Mouse (Mus musculus): ENCODE data around the gene Uqcr10. TPM values are rescaled to one million over a fixed set of nuclear protein-coding genes. Genes with fewer than 3 reads are reported as not detected.

Gene Uqcr10
- polyA plus RNA-seq, 1 experiment from 2014 or later, result 572 TPM

- H3K4me3 ChIP-seq (ENCODE audit: low read depth, low read length), result no peak overlapping the region
- 90% methylated on average over 5 of the region's 5 CpGs for WGBS
- no peak overlapping the region for H3K9ac ChIP-seq (ENCODE audit: low read length)
- H3K9me3 ChIP-seq (ENCODE audit: control insufficient read depth, low read length), result no peaks in the 10 kb centered on the region
- ATAC-seq (ENCODE audit: low FRiP score), result no peak
- no peaks in the 10 kb centered on the region for H3K27me3 ChIP-seq (ENCODE audit: control insufficient read depth, insufficient read depth, low read length)
- no peaks in the 10 kb centered on the region for H3K4me1 ChIP-seq (ENCODE audit: control insufficient read depth, insufficient read depth, low read length)
- no peak overlapping the region for H3K27ac ChIP-seq (ENCODE audit: low read depth, low read length)
- peaks cover 10% of the 10 kb centered on the region for H3K36me3 ChIP-seq (ENCODE audit: control insufficient read depth, insufficient read depth, low read length)
- no peak for DNase-seq (ENCODE audit: low spot score, missing footprints)
- H3K4me2 ChIP-seq, result no peak overlapping the region
Measured at GRCm38 (mm10) chr11:4685510-4685909, 18.6 kb downstream of the Uqcr10 start.

GRCm38 (mm10) chr11:4685071-4685470 is 19.1 kb downstream of the Uqcr10 start:
- Histone ChIP-seq H3K36me3 (ENCODE audit: control insufficient read depth, insufficient read depth, low read length) (peaks cover 10% of the 10 kb centered on the region), H3K4me1 (ENCODE audit: control insufficient read depth, insufficient read depth, low read length) (no peaks in the 10 kb centered on the region), H3K9ac (ENCODE audit: low read length) (no peak overlapping the region), H3K9me3 (ENCODE audit: control insufficient read depth, low read length) (no peaks in the 10 kb centered on the region), H3K4me3 (ENCODE audit: low read depth, low read length) (no peak overlapping the region), H3K27me3 (ENCODE audit: control insufficient read depth, insufficient read depth, low read length) (no peaks in the 10 kb centered on the region), H3K4me2 (no peak overlapping the region), H3K27ac (ENCODE audit: low read depth, low read length) (no peak overlapping the region)
- DNase-seq (ENCODE audit: low spot score, missing footprints) (no peak), ATAC-seq (ENCODE audit: low FRiP score) (no peak)
- 94% methylated on average over 4 of the region's 4 CpGs for WGBS

- Histone ChIP-seq H3K9ac (ENCODE audit: low read length) (no peak overlapping the region), H3K4me2 (no peak overlapping the region), H3K27me3 (ENCODE audit: control insufficient read depth, insufficient read depth, low read length) (no peaks in the 10 kb centered on the region), H3K36me3 (ENCODE audit: control insufficient read depth, insufficient read depth, low read length) (peaks cover 10% of the 10 kb centered on the region), H3K9me3 (ENCODE audit: control insufficient read depth, low read length) (no peaks in the 10 kb centered on the region), H3K27ac (ENCODE audit: low read depth, low read length) (no peak overlapping the region), H3K4me3 (ENCODE audit: low read depth, low read length) (no peak overlapping the region), H3K4me1 (ENCODE audit: control insufficient read depth, insufficient read depth, low read length) (no peaks in the 10 kb centered on the region)
- no peak for ATAC-seq (ENCODE audit: low FRiP score)
- WGBS, result 84% methylated on average over 6 of the region's 6 CpGs
- no peak for DNase-seq (ENCODE audit: low spot score, missing footprints)
Measured at GRCm38 (mm10) chr11:4684186-4684585, 20.0 kb downstream of the Uqcr10 start.

- WGBS, result 95% methylated on average over 6 of the region's 6 CpGs
- H3K4me3 ChIP-seq (ENCODE audit: low read depth, low read length), result no peak overlapping the region
- no peak for ATAC-seq (ENCODE audit: low FRiP score)
- H3K27me3 ChIP-seq (ENCODE audit: control insufficient read depth, insufficient read depth, low read length), result no peaks in the 10 kb centered on the region
- no peak overlapping the region for H3K27ac ChIP-seq (ENCODE audit: low read depth, low read length)
- H3K9ac ChIP-seq (ENCODE audit: low read length), result no peak overlapping the region
- H3K4me2 ChIP-seq, result no peak overlapping the region
- DNase-seq (ENCODE audit: low spot score, missing footprints), result peak; percentile 70
- peaks cover 10% of the 10 kb centered on the region for H3K36me3 ChIP-seq (ENCODE audit: control insufficient read depth, insufficient read depth, low read length)
- H3K9me3 ChIP-seq (ENCODE audit: control insufficient read depth, low read length), result no peaks in the 10 kb centered on the region
- H3K4me1 ChIP-seq (ENCODE audit: control insufficient read depth, insufficient read depth, low read length), result no peaks in the 10 kb centered on the region
Measured at GRCm38 (mm10) chr11:4683516-4683915, 20.6 kb downstream of the Uqcr10 start.

- DNase-seq (ENCODE audit: low spot score, missing footprints) (peak; percentile 76), ATAC-seq (ENCODE audit: low FRiP score) (no peak)
- Histone ChIP-seq H3K9ac (ENCODE audit: low read length) (no peak overlapping the region), H3K9me3 (ENCODE audit: control insufficient read depth, low read length) (no peaks in the 10 kb centered on the region), H3K4me1 (ENCODE audit: control insufficient read depth, insufficient read depth, low read length) (no peaks in the 10 kb centered on the region), H3K27me3 (ENCODE audit: control insufficient read depth, insufficient read depth, low read length) (no peaks in the 10 kb centered on the region), H3K36me3 (ENCODE audit: control insufficient read depth, insufficient read depth, low read length) (peaks cover 10% of the 10 kb centered on the region), H3K4me2 (no peak overlapping the region), H3K4me3 (ENCODE audit: low read depth, low read length) (no peak overlapping the region), H3K27ac (ENCODE audit: low read depth, low read length) (no peak overlapping the region)
- 60% methylated on average over 3 of the region's 3 CpGs for WGBS
Measured at GRCm38 (mm10) chr11:4680126-4680525, 24.0 kb downstream of the Uqcr10 start.

GRCm38 (mm10) chr11:4679441-4679832 is 24.7 kb downstream of the Uqcr10 start:
- no peak overlapping the region for H3K4me3 ChIP-seq (ENCODE audit: low read depth, low read length)
- DNase-seq (ENCODE audit: low spot score, missing footprints), result no peak
- WGBS, result 92% methylated on average over 12 of the region's 12 CpGs
- H3K9ac ChIP-seq (ENCODE audit: low read length), result no peak overlapping the region
- peaks cover 10% of the 10 kb centered on the region for H3K36me3 ChIP-seq (ENCODE audit: control insufficient read depth, insufficient read depth, low read length)
- no peak overlapping the region for H3K27ac ChIP-seq (ENCODE audit: low read depth, low read length)
- no peaks in the 10 kb centered on the region for H3K9me3 ChIP-seq (ENCODE audit: control insufficient read depth, low read length)
- no peaks in the 10 kb centered on the region for H3K4me1 ChIP-seq (ENCODE audit: control insufficient read depth, insufficient read depth, low read length)
- ATAC-seq (ENCODE audit: low FRiP score), result no peak
- H3K27me3 ChIP-seq (ENCODE audit: control insufficient read depth, insufficient read depth, low read length), result no peaks in the 10 kb centered on the region
- H3K4me2 ChIP-seq, result no peak overlapping the region

- Histone ChIP-seq H3K4me2 (no peak overlapping the region), H3K4me3 (ENCODE audit: low read depth, low read length) (no peak overlapping the region), H3K9ac (ENCODE audit: low read length) (no peak overlapping the region), H3K27ac (ENCODE audit: low read depth, low read length) (no peak overlapping the region), H3K4me1 (ENCODE audit: control insufficient read depth, insufficient read depth, low read length) (no peaks in the 10 kb centered on the region), H3K27me3 (ENCODE audit: control insufficient read depth, insufficient read depth, low read length) (no peaks in the 10 kb centered on the region), H3K36me3 (ENCODE audit: control insufficient read depth, insufficient read depth, low read length) (peaks cover 10% of the 10 kb centered on the region), H3K9me3 (ENCODE audit: control insufficient read depth, low read length) (no peaks in the 10 kb centered on the region)
- no peak for ATAC-seq (ENCODE audit: low FRiP score)
- peak; percentile 10 for DNase-seq (ENCODE audit: low spot score, missing footprints)
- 86% methylated on average over 13 of the region's 13 CpGs for WGBS
Measured at GRCm38 (mm10) chr11:4678700-4679440, 25.3 kb downstream of the Uqcr10 start.

- peak; percentile 60 for DNase-seq (ENCODE audit: low spot score, missing footprints)
- H3K36me3 ChIP-seq (ENCODE audit: control insufficient read depth, insufficient read depth, low read length), result peaks cover 10% of the 10 kb centered on the region
- no peak overlapping the region for H3K4me2 ChIP-seq
- H3K4me3 ChIP-seq (ENCODE audit: low read depth, low read length), result no peak overlapping the region
- no peaks in the 10 kb centered on the region for H3K4me1 ChIP-seq (ENCODE audit: control insufficient read depth, insufficient read depth, low read length)
- WGBS, result 87% methylated on average over 7 of the region's 7 CpGs
- no peaks in the 10 kb centered on the region for H3K27me3 ChIP-seq (ENCODE audit: control insufficient read depth, insufficient read depth, low read length)
- H3K27ac ChIP-seq (ENCODE audit: low read depth, low read length), result no peak overlapping the region
- H3K9me3 ChIP-seq (ENCODE audit: control insufficient read depth, low read length), result no peaks in the 10 kb centered on the region
- no peak for ATAC-seq (ENCODE audit: low FRiP score)
- no peak overlapping the region for H3K9ac ChIP-seq (ENCODE audit: low read length)
Measured at GRCm38 (mm10) chr11:4677250-4677872, 26.8 kb downstream of the Uqcr10 start.

GRCm38 (mm10) chr11:4675693-4676092 is 28.4 kb downstream of the Uqcr10 start:
- WGBS, result 90% methylated on average over 6 of the region's 6 CpGs
- no peak for DNase-seq (ENCODE audit: low spot score, missing footprints)
- no peak overlapping the region for H3K27ac ChIP-seq (ENCODE audit: low read depth, low read length)
- no peak overlapping the region for H3K4me2 ChIP-seq
- H3K9me3 ChIP-seq (ENCODE audit: control insufficient read depth, low read length), result no peaks in the 10 kb centered on the region
- H3K27me3 ChIP-seq (ENCODE audit: control insufficient read depth, insufficient read depth, low read length), result no peaks in the 10 kb centered on the region
- H3K9ac ChIP-seq (ENCODE audit: low read length), result no peak overlapping the region
- ATAC-seq (ENCODE audit: low FRiP score), result no peak
- no peak overlapping the region for H3K4me3 ChIP-seq (ENCODE audit: low read depth, low read length)
- no peaks in the 10 kb centered on the region for H3K4me1 ChIP-seq (ENCODE audit: control insufficient read depth, insufficient read depth, low read length)
- H3K36me3 ChIP-seq (ENCODE audit: control insufficient read depth, insufficient read depth, low read length), result peaks cover 3% of the 10 kb centered on the region
